Mouse (Mus musculus): ENCODE results near the gene Angel2. TPM values are rescaled to one million over a fixed set of nuclear protein-coding genes. Genes with fewer than 3 reads are reported as not detected.

Angel2 gene
- polyA plus RNA-seq, 1 experiment from 2014 or later, result 60.3 TPM

GRCm38 (mm10) chr1:190927311-190927710 is 2.4 kb downstream of the Angel2 start:
- Histone ChIP-seq H3K27ac (ENCODE audit: low read length) (no peak overlapping the region), H3K9me3 (ENCODE audit: control insufficient read depth, low read length) (no peaks in the 10 kb centered on the region), H3K4me1 (replicated peaks; ENCODE audit: control insufficient read depth, insufficient read depth, low read length) (peaks cover 10% of the 10 kb centered on the region), H3K27me3 (replicated peaks; ENCODE audit: control insufficient read depth, insufficient read depth, low read length) (no peaks in the 10 kb centered on the region), H3K9ac (replicated peaks; ENCODE audit: low read depth, low read length) (no peak overlapping the region), H3K4me2 (ENCODE audit: low read length) (peak overlapping the region; percentile 87; the same call in 1 of the 2 replicates), H3K4me3 (replicated peaks; ENCODE audit: low read length) (no peak overlapping the region), H3K36me3 (ENCODE audit: control insufficient read depth, insufficient read depth) (no peaks in the 10 kb centered on the region)
- WGBS, result 94% methylated on average over 3 of the region's 3 CpGs
- no peak for ATAC-seq

- peaks cover 10% of the 10 kb centered on the region for H3K4me1 ChIP-seq (replicated peaks; ENCODE audit: control insufficient read depth, insufficient read depth, low read length)
- peak; percentile 34 for ATAC-seq
These were observed 2.9 kb downstream of the Angel2 start for GRCm38 (mm10) chr1:190927751-190928369.

GRCm38 (mm10) chr1:190928370-190929009 is 3.6 kb downstream of the Angel2 start:
- no peaks in the 10 kb centered on the region for H3K27me3 ChIP-seq (replicated peaks; ENCODE audit: control insufficient read depth, insufficient read depth, low read length)
- no peaks in the 10 kb centered on the region for H3K9me3 ChIP-seq (ENCODE audit: control insufficient read depth, low read length)
- ATAC-seq, result peak; percentile 98
- peak overlapping the region; percentile 95 for H3K9ac ChIP-seq (replicated peaks; ENCODE audit: low read depth, low read length)
- under 1% methylated on average over 57 of the region's 79 CpGs for WGBS
- peaks cover 10% of the 10 kb centered on the region for H3K4me1 ChIP-seq (replicated peaks; ENCODE audit: control insufficient read depth, insufficient read depth, low read length)
- peaks cover 3% of the 10 kb centered on the region; the same call in 1 of the 2 replicates for H3K36me3 ChIP-seq (ENCODE audit: control insufficient read depth, insufficient read depth)
- peak overlapping the region; percentile 87 for H3K4me2 ChIP-seq (ENCODE audit: low read length)
- peak overlapping the region; percentile 87 for H3K4me3 ChIP-seq (replicated peaks; ENCODE audit: low read length)
- peak overlapping the region; percentile 99 for H3K27ac ChIP-seq (ENCODE audit: low read length)

More at GRCm38 (mm10) chr1:190927751-190928369, 2.9 kb downstream of the Angel2 start:
- no peaks in the 10 kb centered on the region for H3K9me3 ChIP-seq (ENCODE audit: control insufficient read depth, low read length)
- 21% methylated on average over 16 of the region's 16 CpGs for WGBS
- H3K4me3 ChIP-seq (replicated peaks; ENCODE audit: low read length), result peak overlapping the region; percentile 87
- H3K36me3 ChIP-seq (ENCODE audit: control insufficient read depth, insufficient read depth), result peaks cover under 1% of the 10 kb centered on the region; the same call in 1 of the 2 replicates
- no peaks in the 10 kb centered on the region for H3K27me3 ChIP-seq (replicated peaks; ENCODE audit: control insufficient read depth, insufficient read depth, low read length)
- peak overlapping the region; percentile 87 for H3K4me2 ChIP-seq (ENCODE audit: low read length)
- peak overlapping the region; percentile 99 for H3K27ac ChIP-seq (ENCODE audit: low read length)
- H3K9ac ChIP-seq (replicated peaks; ENCODE audit: low read depth, low read length), result peak overlapping the region; percentile 95

- peak overlapping the region; percentile 95 for H3K9ac ChIP-seq (replicated peaks; ENCODE audit: low read depth, low read length)
- WGBS, result 6% methylated on average over 27 of the region's 27 CpGs
- H3K27me3 ChIP-seq (replicated peaks; ENCODE audit: control insufficient read depth, insufficient read depth, low read length), result no peaks in the 10 kb centered on the region
- H3K4me1 ChIP-seq (replicated peaks; ENCODE audit: control insufficient read depth, insufficient read depth, low read length), result peaks cover 10% of the 10 kb centered on the region
- H3K36me3 ChIP-seq (ENCODE audit: control insufficient read depth, insufficient read depth), result peaks cover 3% of the 10 kb centered on the region; the same call in 1 of the 2 replicates
- H3K9me3 ChIP-seq (ENCODE audit: control insufficient read depth, low read length), result no peaks in the 10 kb centered on the region
- peak overlapping the region; percentile 87 for H3K4me3 ChIP-seq (replicated peaks; ENCODE audit: low read length)
- ATAC-seq, result no peak
- H3K4me2 ChIP-seq (ENCODE audit: low read length), result peak overlapping the region; percentile 71
- H3K27ac ChIP-seq (ENCODE audit: low read length), result peak overlapping the region; percentile 99
These were observed 4.2 kb downstream of the Angel2 start for GRCm38 (mm10) chr1:190929010-190929695.

- Histone ChIP-seq H3K27ac (ENCODE audit: low read length) (no peak overlapping the region), H3K36me3 (ENCODE audit: control insufficient read depth, insufficient read depth) (peaks cover 8% of the 10 kb centered on the region; the same call in 1 of the 2 replicates), H3K4me1 (replicated peaks; ENCODE audit: control insufficient read depth, insufficient read depth, low read length) (peaks cover 10% of the 10 kb centered on the region), H3K4me3 (replicated peaks; ENCODE audit: low read length) (no peak overlapping the region), H3K9me3 (ENCODE audit: control insufficient read depth, low read length) (no peaks in the 10 kb centered on the region), H3K4me2 (ENCODE audit: low read length) (no peak overlapping the region), H3K27me3 (replicated peaks; ENCODE audit: control insufficient read depth, insufficient read depth, low read length) (no peaks in the 10 kb centered on the region), H3K9ac (replicated peaks; ENCODE audit: low read depth, low read length) (no peak overlapping the region)
- no peak for ATAC-seq
- WGBS, result 93% methylated on average over 6 of the region's 6 CpGs
These were observed 5.3 kb downstream of the Angel2 start for GRCm38 (mm10) chr1:190930181-190930580.

- Histone ChIP-seq H3K36me3 (ENCODE audit: control insufficient read depth, insufficient read depth) (peaks cover 43% of the 10 kb centered on the region), H3K4me2 (ENCODE audit: low read length) (no peak overlapping the region), H3K27me3 (replicated peaks; ENCODE audit: control insufficient read depth, insufficient read depth, low read length) (no peaks in the 10 kb centered on the region), H3K9ac (replicated peaks; ENCODE audit: low read depth, low read length) (no peak overlapping the region), H3K4me3 (replicated peaks; ENCODE audit: low read length) (no peak overlapping the region), H3K9me3 (ENCODE audit: control insufficient read depth, low read length) (no peaks in the 10 kb centered on the region), H3K27ac (ENCODE audit: low read length) (no peak overlapping the region), H3K4me1 (replicated peaks; ENCODE audit: control insufficient read depth, insufficient read depth, low read length) (no peaks in the 10 kb centered on the region)
- WGBS, result 95% methylated on average over 7 of the region's 7 CpGs
- no peak for ATAC-seq
These were observed 14.9 kb downstream of the Angel2 start for GRCm38 (mm10) chr1:190939803-190940202.

- Histone ChIP-seq H3K4me1 (replicated peaks; ENCODE audit: control insufficient read depth, insufficient read depth, low read length) (no peaks in the 10 kb centered on the region), H3K9ac (replicated peaks; ENCODE audit: low read depth, low read length) (no peak overlapping the region), H3K4me3 (replicated peaks; ENCODE audit: low read length) (no peak overlapping the region), H3K27me3 (replicated peaks; ENCODE audit: control insufficient read depth, insufficient read depth, low read length) (no peaks in the 10 kb centered on the region), H3K36me3 (ENCODE audit: control insufficient read depth, insufficient read depth) (peaks cover 44% of the 10 kb centered on the region), H3K27ac (ENCODE audit: low read length) (no peak overlapping the region), H3K9me3 (ENCODE audit: control insufficient read depth, low read length) (no peaks in the 10 kb centered on the region), H3K4me2 (ENCODE audit: low read length) (no peak overlapping the region)
- ATAC-seq, result peak; percentile 89
- WGBS, result 48% methylated on average over 6 of the region's 6 CpGs
These were observed 19.3 kb downstream of the Angel2 start for GRCm38 (mm10) chr1:190944109-190944760.

GRCm38 (mm10) chr1:190947986-190948385 is 23.1 kb downstream of the Angel2 start:
- H3K9ac ChIP-seq (replicated peaks; ENCODE audit: low read depth, low read length), result no peak overlapping the region

GRCm38 (mm10) chr1:190948439-190948838 is 23.5 kb downstream of the Angel2 start:
- no peak overlapping the region for H3K4me2 ChIP-seq (ENCODE audit: low read length)
- no peak overlapping the region for H3K27ac ChIP-seq (ENCODE audit: low read length)
- no peak overlapping the region for H3K4me3 ChIP-seq (replicated peaks; ENCODE audit: low read length)
- H3K36me3 ChIP-seq (ENCODE audit: control insufficient read depth, insufficient read depth), result peaks cover 28% of the 10 kb centered on the region
- no peaks in the 10 kb centered on the region for H3K9me3 ChIP-seq (ENCODE audit: control insufficient read depth, low read length)
- H3K9ac ChIP-seq (replicated peaks; ENCODE audit: low read depth, low read length), result no peak overlapping the region
- no peaks in the 10 kb centered on the region for H3K4me1 ChIP-seq (replicated peaks; ENCODE audit: control insufficient read depth, insufficient read depth, low read length)
- no peak for ATAC-seq
- WGBS, result 90% methylated on average over 7 of the region's 7 CpGs
- no peaks in the 10 kb centered on the region for H3K27me3 ChIP-seq (replicated peaks; ENCODE audit: control insufficient read depth, insufficient read depth, low read length)

More at GRCm38 (mm10) chr1:190947986-190948385, 23.1 kb downstream of the Angel2 start:
- H3K9me3 ChIP-seq (ENCODE audit: control insufficient read depth, low read length), result no peaks in the 10 kb centered on the region
- H3K4me2 ChIP-seq (ENCODE audit: low read length), result no peak overlapping the region
- no peak overlapping the region for H3K4me3 ChIP-seq (replicated peaks; ENCODE audit: low read length)
- no peak for ATAC-seq
- no peak overlapping the region for H3K27ac ChIP-seq (ENCODE audit: low read length)
- H3K27me3 ChIP-seq (replicated peaks; ENCODE audit: control insufficient read depth, insufficient read depth, low read length), result no peaks in the 10 kb centered on the region
- peaks cover 27% of the 10 kb centered on the region for H3K36me3 ChIP-seq (ENCODE audit: control insufficient read depth, insufficient read depth)
- H3K4me1 ChIP-seq (replicated peaks; ENCODE audit: control insufficient read depth, insufficient read depth, low read length), result no peaks in the 10 kb centered on the region
- WGBS, result 89% methylated on average over 5 of the region's 5 CpGs
